Mouse (Mus musculus) gastrocnemius, postnatal 10 days (tissue): ENCODE results near the gene Irgq. TPM values are rescaled to one million over a fixed set of nuclear protein-coding genes. Genes with fewer than 3 reads are reported as not detected.
"Not testable (repeated sequence)": the region's sequence is repeated elsewhere in the genome, so short reads cannot be mapped to it uniquely, and the experiment has no call there.

ENCODE experiments used
- DNase-seq: peaks from one replicate; pipeline ENCODE4 v3.0.0; 2021; ENCODE audit warnings: mixed read lengths
- long read RNA-seq, 2 experiments: library from polyadenylated mRNA; stranded (forward); transcript quantifications; one replicate each; pipeline ENCODE4 v2.0.0; 2021
- total RNA-seq, 2 experiments: library from RNA; stranded (reverse); gene quantifications; 2 replicates each; pipeline ENCODE4 v1.2.3; 2021

The Irgq gene
- 10 to 100 TPM; 12.8 to 15.3 TPM for total RNA-seq
- long read RNA-seq, experiment 1, full-length matches to known transcripts = 13 of 27 reads
- long read RNA-seq, experiment 1, partial matches to known transcripts = 6 of 27 reads
- long read RNA-seq, experiment 1, other reads (novel, unspliced or antisense) = 8 of 27 reads
- long read RNA-seq, experiment 2, full-length matches to known transcripts = 9 of 16 reads
- long read RNA-seq, experiment 2, partial matches to known transcripts = 5 of 16 reads
- long read RNA-seq, experiment 2, other reads (novel, unspliced or antisense) = 2 of 16 reads

GRCm38 (mm10) chr7:24530062-24530931 is at the start of gene Irgq:
TSS of gene Irgq (plus strand) at chr7:24530689.
- DNase-seq = peak; percentile 99

- no peak for DNase-seq
These were observed 49.5 kb upstream of the Irgq start for GRCm38 (mm10) chr7:24480986-24481473.

- DNase-seq = peak; percentile 83
These were observed 48.8 kb upstream of the Irgq start, which contains the start of gene Cadm4 for GRCm38 (mm10) chr7:24481474-24482207. TSS of gene Cadm4 (plus strand) at chr7:24482023.

- DNase-seq = no peak
These were observed 48.1 kb upstream of the Irgq start for GRCm38 (mm10) chr7:24482208-24483020.

GRCm38 (mm10) chr7:24483291-24483690 is 47.2 kb upstream of the Irgq start:
- DNase-seq = not testable (repeated sequence)

- no peak for DNase-seq
These were observed 45.0 kb upstream of the Irgq start for GRCm38 (mm10) chr7:24485481-24485880.

GRCm38 (mm10) chr7:24486654-24487130 is 43.8 kb upstream of the Irgq start:
- no peak for DNase-seq

GRCm38 (mm10) chr7:24487403-24487802 is 43.1 kb upstream of the Irgq start:
- no peak for DNase-seq

GRCm38 (mm10) chr7:24488303-24488702 is 42.2 kb upstream of the Irgq start:
- DNase-seq = no peak

- no peak for DNase-seq
These were observed 30.5 kb upstream of the Irgq start for GRCm38 (mm10) chr7:24499856-24500577.

GRCm38 (mm10) chr7:24500929-24501328 is 29.6 kb upstream of the Irgq start:
- peak; percentile 35 for DNase-seq

- no peak for DNase-seq
These were observed 29.0 kb upstream of the Irgq start for GRCm38 (mm10) chr7:24501492-24501891.

- no peak for DNase-seq
These were observed 26.5 kb upstream of the Irgq start for GRCm38 (mm10) chr7:24504004-24504403.

- no peak for DNase-seq
These were observed 25.6 kb upstream of the Irgq start for GRCm38 (mm10) chr7:24504868-24505267.

- no peak for DNase-seq
These were observed 24.9 kb upstream of the Irgq start for GRCm38 (mm10) chr7:24505447-24506064.

GRCm38 (mm10) chr7:24506065-24506459 is 24.4 kb upstream of the Irgq start:
- DNase-seq = no peak

GRCm38 (mm10) chr7:24506476-24506837 is 24.0 kb upstream of the Irgq start:
- peak; percentile 54 for DNase-seq

- peak; percentile 93 for DNase-seq
These were observed 23.4 kb upstream of the Irgq start, which contains the start of gene Zfp428 for GRCm38 (mm10) chr7:24506838-24507725. TSS of gene Zfp428 (plus strand) at chr7:24507006.

GRCm38 (mm10) chr7:24507726-24508114 is 22.8 kb upstream of the Irgq start:
- DNase-seq = no peak
